Mouse (Mus musculus): ENCODE measurements around the gene Snu13. TPM values are rescaled to one million over a fixed set of nuclear protein-coding genes. Genes with fewer than 3 reads are reported as not detected.

Snu13 gene
- polyA plus RNA-seq, 1 experiment from 2014 or later, result 235 TPM

Other genes with a start within 250 kb of the Snu13 start
- 8.4 and 9.5 TPM in 2 replicates for gene Tef, start 245.2 kb downstream of the Snu13 start, polyA plus RNA-seq (2016; fragmentation: Nextera tagmentation; extraction: Ambion mirVana)
- 12.8 and 14.5 TPM in 2 replicates for gene Tob2, start 188.8 kb downstream of the Snu13 start, polyA plus RNA-seq (2016; fragmentation: Nextera tagmentation; extraction: Ambion mirVana)
- 140 and 145 TPM in 2 replicates for gene Phf5a, start 175.7 kb downstream of the Snu13 start, polyA plus RNA-seq (2016; fragmentation: Nextera tagmentation; extraction: Ambion mirVana)
- 131 and 132 TPM in 2 replicates for gene Aco2, start 175.3 kb downstream of the Snu13 start, polyA plus RNA-seq (2016; fragmentation: Nextera tagmentation; extraction: Ambion mirVana)
- gene Polr3h, start 121.4 kb downstream of the Snu13 start, polyA plus RNA-seq (2016; fragmentation: Nextera tagmentation; extraction: Ambion mirVana), result 87.2 and 96.3 TPM in 2 replicates
- 1.8 and 2.5 TPM in 2 replicates for gene Csdc2, start 110.8 kb downstream of the Snu13 start, polyA plus RNA-seq (2016; fragmentation: Nextera tagmentation; extraction: Ambion mirVana)
- gene Pmm1, start 86.7 kb downstream of the Snu13 start, polyA plus RNA-seq (2016; fragmentation: Nextera tagmentation; extraction: Ambion mirVana), result 24.6 and 28.0 TPM in 2 replicates
- not detected in 2 replicates for gene 1700029P11Rik, start 67.1 kb downstream of the Snu13 start, polyA plus RNA-seq (2016; fragmentation: Nextera tagmentation; extraction: Ambion mirVana)
- 94.9 and 98.7 TPM in 2 replicates for gene Xrcc6, start 59.8 kb downstream of the Snu13 start, polyA plus RNA-seq (2016; fragmentation: Nextera tagmentation; extraction: Ambion mirVana)
- 19.6 and 21.8 TPM in 2 replicates for gene Desi1, start 13.7 kb downstream of the Snu13 start, polyA plus RNA-seq (2016; fragmentation: Nextera tagmentation; extraction: Ambion mirVana)
- not detected in 2 replicates for gene 4930407I10Rik, start 11.6 kb upstream of the Snu13 start, polyA plus RNA-seq (2016; fragmentation: Nextera tagmentation; extraction: Ambion mirVana)
- gene Mei1, start 22.4 kb upstream of the Snu13 start, polyA plus RNA-seq (2016; fragmentation: Nextera tagmentation; extraction: Ambion mirVana), result not detected in 2 replicates
- 12.2 TPM in 2 replicates for gene Ccdc134, start 80.3 kb upstream of the Snu13 start, polyA plus RNA-seq (2016; fragmentation: Nextera tagmentation; extraction: Ambion mirVana)
- 96.9 and 99.4 TPM in 2 replicates for gene Srebf2, start 99.6 kb upstream of the Snu13 start, polyA plus RNA-seq (2016; fragmentation: Nextera tagmentation; extraction: Ambion mirVana)
- 0.31 and 0.37 TPM in 2 replicates for gene Shisa8, start 165.2 kb upstream of the Snu13 start, polyA plus RNA-seq (2016; fragmentation: Nextera tagmentation; extraction: Ambion mirVana)
- 0.30 TPM in 2 replicates for gene Tnfrsf13c, start 176.8 kb upstream of the Snu13 start, polyA plus RNA-seq (2016; fragmentation: Nextera tagmentation; extraction: Ambion mirVana)
- gene Cenpm, start 197.2 kb upstream of the Snu13 start, polyA plus RNA-seq (2016; fragmentation: Nextera tagmentation; extraction: Ambion mirVana), result 48.3 and 51.2 TPM in 2 replicates
- not detected in 2 replicates for gene 1500009C09Rik, start 204.8 kb upstream of the Snu13 start, polyA plus RNA-seq (2016; fragmentation: Nextera tagmentation; extraction: Ambion mirVana)
- gene Sept3, start 227.3 kb upstream of the Snu13 start, polyA plus RNA-seq (2016; fragmentation: Nextera tagmentation; extraction: Ambion mirVana), result 0.81 and 1.4 TPM in 2 replicates

Measured in liver, embryonic 12.5 days (tissue).